Mouse (Mus musculus) bone marrow macrophage, adult 2 months (primary cell): ENCODE results near the gene Cacna1b.

Experiments used
- CTCF ChIP-seq: IDR thresholded peaks from 2 replicates; pipeline ENCODE4 v1.5.1; 2012; ENCODE audit warnings: low read depth, mild to moderate bottlenecking, low read length, moderate library complexity
- POLR2A ChIP-seq: IDR thresholded peaks from 2 replicates; pipeline ENCODE4 v1.6.1; 2012; ENCODE audit warnings: mild to moderate bottlenecking, low read depth, low read length, borderline replicate concordance

GRCm38 (mm10) chr2:24683266-24683665 is 79.7 kb downstream of the Cacna1b start:
- TF ChIP-seq CTCF, result no peak
- TF ChIP-seq POLR2A, result no peak
